Mouse (Mus musculus): ENCODE measurements around the gene Igsf11. TPM values are rescaled to one million over a fixed set of nuclear protein-coding genes. Genes with fewer than 3 reads are reported as not detected.

Gene Igsf11
- polyA plus RNA-seq, 1 experiment from 2014 or later = 2.5 TPM

DNA sequence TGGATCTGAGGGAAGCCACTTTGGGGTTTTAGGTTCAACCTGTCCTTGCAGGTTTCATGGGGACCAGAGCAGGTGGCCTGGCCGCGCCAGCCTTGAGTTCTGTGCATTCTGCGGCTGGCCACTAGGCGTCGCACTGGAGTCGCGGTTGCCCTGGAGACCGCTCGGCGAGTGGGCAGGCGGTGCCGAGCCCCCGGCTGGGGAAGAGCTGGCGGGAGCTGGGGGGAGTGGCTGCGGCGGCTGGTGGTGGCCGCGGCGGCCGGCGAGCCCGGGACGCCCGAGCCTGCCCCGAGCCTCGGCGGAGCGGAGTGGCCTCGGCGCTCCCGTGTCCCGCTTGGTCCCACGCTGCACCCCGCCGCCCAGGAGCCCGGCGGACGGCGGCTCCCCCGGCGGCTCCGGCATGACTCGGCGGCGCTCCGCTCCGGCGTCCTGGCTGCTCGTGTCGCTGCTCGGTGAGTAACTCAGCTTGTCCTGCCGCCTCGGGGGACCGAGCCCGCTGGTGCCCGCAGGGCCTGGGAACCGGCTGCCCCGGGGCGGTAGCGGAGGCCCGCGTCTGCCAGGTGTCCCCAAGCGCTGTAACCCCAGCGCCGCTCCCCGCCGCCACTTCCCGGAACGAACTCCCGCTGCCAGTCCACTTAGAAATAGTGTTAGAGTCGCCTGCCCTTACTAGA is 9.8 kb downstream of the Igsf11 start:
- H3K4me1 ChIP-seq (ENCODE audit: control insufficient read depth, insufficient read depth, low read length) = no peaks in the 10 kb centered on the region
- WGBS = under 1% methylated on average over 71 of the region's 71 CpGs
- DNase-seq = peak; percentile 94
- H3K36me3 ChIP-seq (ENCODE audit: control insufficient read depth, insufficient read depth, low read length) = no peaks in the 10 kb centered on the region
- H3K9me3 ChIP-seq (ENCODE audit: control insufficient read depth, low read length) = no peaks in the 10 kb centered on the region
- H3K27ac ChIP-seq (replicated peaks; ENCODE audit: low read depth, low read length) = peak overlapping the region; percentile 66
- ATAC-seq (ENCODE audit: low FRiP score, low TSS enrichment) = peak; percentile 96
- H3K4me2 ChIP-seq (ENCODE audit: low read length) = peak overlapping the region; percentile 90
- H3K9ac ChIP-seq (replicated peaks; ENCODE audit: low read length) = peak overlapping the region; percentile 70
- peak overlapping the region; percentile 74 for H3K4me3 ChIP-seq (replicated peaks; ENCODE audit: low read depth, low read length)
- H3K27me3 ChIP-seq (ENCODE audit: control insufficient read depth, insufficient read depth, low read length) = peaks cover 7% of the 10 kb centered on the region; the same call in 1 of the 2 replicates

GRCm38 (mm10) chr16:38903020-38903419 is 10.5 kb downstream of the Igsf11 start:
- 42% methylated on average over 4 of the region's 4 CpGs for WGBS
- Histone ChIP-seq H3K27me3 (ENCODE audit: control insufficient read depth, insufficient read depth, low read length) (peaks cover 7% of the 10 kb centered on the region; the same call in 1 of the 2 replicates), H3K9ac (replicated peaks; ENCODE audit: low read length) (no peak overlapping the region), H3K27ac (replicated peaks; ENCODE audit: low read depth, low read length) (no peak overlapping the region), H3K9me3 (ENCODE audit: control insufficient read depth, low read length) (no peaks in the 10 kb centered on the region), H3K4me1 (ENCODE audit: control insufficient read depth, insufficient read depth, low read length) (no peaks in the 10 kb centered on the region), H3K4me3 (replicated peaks; ENCODE audit: low read depth, low read length) (peak overlapping the region; percentile 74), H3K36me3 (ENCODE audit: control insufficient read depth, insufficient read depth, low read length) (no peaks in the 10 kb centered on the region), H3K4me2 (ENCODE audit: low read length) (peak overlapping the region; percentile 90)
- DNase-seq = peak; percentile 38
- no peak for ATAC-seq (ENCODE audit: low FRiP score, low TSS enrichment)

GRCm38 (mm10) chr16:38904202-38904601 is 11.7 kb downstream of the Igsf11 start:
- Histone ChIP-seq H3K27me3 (ENCODE audit: control insufficient read depth, insufficient read depth, low read length) (peaks cover 7% of the 10 kb centered on the region; the same call in 1 of the 2 replicates), H3K9ac (replicated peaks; ENCODE audit: low read length) (no peak overlapping the region), H3K4me1 (ENCODE audit: control insufficient read depth, insufficient read depth, low read length) (no peaks in the 10 kb centered on the region), H3K4me2 (ENCODE audit: low read length) (no peak overlapping the region; the same call in 1 of the 2 replicates), H3K36me3 (ENCODE audit: control insufficient read depth, insufficient read depth, low read length) (no peaks in the 10 kb centered on the region), H3K4me3 (replicated peaks; ENCODE audit: low read depth, low read length) (no peak overlapping the region), H3K27ac (replicated peaks; ENCODE audit: low read depth, low read length) (no peak overlapping the region), H3K9me3 (ENCODE audit: control insufficient read depth, low read length) (no peaks in the 10 kb centered on the region)
- ATAC-seq (ENCODE audit: low FRiP score, low TSS enrichment) = no peak
- WGBS = 68% methylated on average over 9 of the region's 9 CpGs
- no peak for DNase-seq

GRCm38 (mm10) chr16:38905911-38906310 is 13.4 kb downstream of the Igsf11 start:
- no peak overlapping the region for H3K4me3 ChIP-seq (replicated peaks; ENCODE audit: low read depth, low read length)
- WGBS = 60% methylated on average over 10 of the region's 10 CpGs
- ATAC-seq (ENCODE audit: low FRiP score, low TSS enrichment) = no peak
- H3K4me1 ChIP-seq (ENCODE audit: control insufficient read depth, insufficient read depth, low read length) = no peaks in the 10 kb centered on the region
- H3K9me3 ChIP-seq (ENCODE audit: control insufficient read depth, low read length) = no peaks in the 10 kb centered on the region
- peaks cover 7% of the 10 kb centered on the region; the same call in 1 of the 2 replicates for H3K27me3 ChIP-seq (ENCODE audit: control insufficient read depth, insufficient read depth, low read length)
- no peaks in the 10 kb centered on the region for H3K36me3 ChIP-seq (ENCODE audit: control insufficient read depth, insufficient read depth, low read length)
- H3K4me2 ChIP-seq (ENCODE audit: low read length) = no peak overlapping the region
- H3K27ac ChIP-seq (replicated peaks; ENCODE audit: low read depth, low read length) = no peak overlapping the region
- no peak for DNase-seq
- no peak overlapping the region for H3K9ac ChIP-seq (replicated peaks; ENCODE audit: low read length)

- no peak overlapping the region for H3K4me2 ChIP-seq (ENCODE audit: low read length)
- no peak overlapping the region for H3K4me3 ChIP-seq (replicated peaks; ENCODE audit: low read depth, low read length)
- H3K27me3 ChIP-seq (ENCODE audit: control insufficient read depth, insufficient read depth, low read length) = peaks cover 5% of the 10 kb centered on the region; the same call in 1 of the 2 replicates
- no peaks in the 10 kb centered on the region for H3K36me3 ChIP-seq (ENCODE audit: control insufficient read depth, insufficient read depth, low read length)
- ATAC-seq (ENCODE audit: low FRiP score, low TSS enrichment) = no peak
- H3K27ac ChIP-seq (replicated peaks; ENCODE audit: low read depth, low read length) = no peak overlapping the region
- no peak overlapping the region for H3K9ac ChIP-seq (replicated peaks; ENCODE audit: low read length)
- WGBS = 78% methylated on average over 9 of the region's 9 CpGs
- no peaks in the 10 kb centered on the region for H3K4me1 ChIP-seq (ENCODE audit: control insufficient read depth, insufficient read depth, low read length)
- no peaks in the 10 kb centered on the region for H3K9me3 ChIP-seq (ENCODE audit: control insufficient read depth, low read length)
- no peak for DNase-seq
Observed at GRCm38 (mm10) chr16:38908304-38908703, 15.8 kb downstream of the Igsf11 start.

- DNase-seq (no peak), ATAC-seq (ENCODE audit: low FRiP score, low TSS enrichment) (no peak)
- Histone ChIP-seq H3K27ac (replicated peaks; ENCODE audit: low read depth, low read length) (no peak overlapping the region), H3K9ac (replicated peaks; ENCODE audit: low read length) (no peak overlapping the region), H3K36me3 (ENCODE audit: control insufficient read depth, insufficient read depth, low read length) (no peaks in the 10 kb centered on the region), H3K9me3 (ENCODE audit: control insufficient read depth, low read length) (no peaks in the 10 kb centered on the region), H3K27me3 (ENCODE audit: control insufficient read depth, insufficient read depth, low read length) (no peaks in the 10 kb centered on the region), H3K4me2 (ENCODE audit: low read length) (no peak overlapping the region), H3K4me3 (replicated peaks; ENCODE audit: low read depth, low read length) (no peak overlapping the region), H3K4me1 (ENCODE audit: control insufficient read depth, insufficient read depth, low read length) (no peaks in the 10 kb centered on the region)
- 84% methylated on average over 12 of the region's 12 CpGs for WGBS
Observed at GRCm38 (mm10) chr16:38909506-38909905, 17.0 kb downstream of the Igsf11 start.

DNA sequence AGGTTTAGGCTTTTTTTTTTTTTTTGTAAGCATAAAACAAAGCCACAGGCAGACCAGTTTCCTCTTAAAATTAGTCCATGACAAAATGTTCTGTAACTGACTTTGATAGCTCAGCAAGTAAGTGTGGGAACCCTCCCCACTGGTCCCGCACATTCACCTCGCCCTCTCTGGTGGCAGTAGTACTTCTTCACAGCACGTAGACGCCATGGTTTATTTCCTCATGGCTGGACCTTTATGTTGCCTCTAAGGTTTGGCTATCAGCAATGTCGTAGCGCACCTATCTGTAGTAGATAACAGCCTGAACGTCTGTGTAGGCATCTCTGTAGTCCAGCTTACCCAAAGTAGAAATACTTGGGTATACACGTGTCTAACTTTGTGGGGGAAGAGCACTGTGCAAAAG is 17.6 kb downstream of the Igsf11 start:
- Histone ChIP-seq H3K9me3 (ENCODE audit: control insufficient read depth, low read length) (no peaks in the 10 kb centered on the region), H3K9ac (replicated peaks; ENCODE audit: low read length) (no peak overlapping the region), H3K4me3 (replicated peaks; ENCODE audit: low read depth, low read length) (no peak overlapping the region), H3K4me2 (ENCODE audit: low read length) (no peak overlapping the region), H3K27me3 (ENCODE audit: control insufficient read depth, insufficient read depth, low read length) (no peaks in the 10 kb centered on the region), H3K27ac (replicated peaks; ENCODE audit: low read depth, low read length) (no peak overlapping the region), H3K4me1 (ENCODE audit: control insufficient read depth, insufficient read depth, low read length) (no peaks in the 10 kb centered on the region), H3K36me3 (ENCODE audit: control insufficient read depth, insufficient read depth, low read length) (no peaks in the 10 kb centered on the region)
- DNase-seq (no peak), ATAC-seq (ENCODE audit: low FRiP score, low TSS enrichment) (no peak)
- 94% methylated on average over 8 of the region's 8 CpGs for WGBS

- Histone ChIP-seq H3K27me3 (ENCODE audit: control insufficient read depth, insufficient read depth, low read length) (no peaks in the 10 kb centered on the region), H3K4me1 (ENCODE audit: control insufficient read depth, insufficient read depth, low read length) (no peaks in the 10 kb centered on the region), H3K4me2 (ENCODE audit: low read length) (no peak overlapping the region), H3K27ac (replicated peaks; ENCODE audit: low read depth, low read length) (no peak overlapping the region), H3K36me3 (ENCODE audit: control insufficient read depth, insufficient read depth, low read length) (no peaks in the 10 kb centered on the region), H3K9ac (replicated peaks; ENCODE audit: low read length) (no peak overlapping the region), H3K4me3 (replicated peaks; ENCODE audit: low read depth, low read length) (no peak overlapping the region), H3K9me3 (ENCODE audit: control insufficient read depth, low read length) (no peaks in the 10 kb centered on the region)
- ATAC-seq (ENCODE audit: low FRiP score, low TSS enrichment) (no peak), DNase-seq (no peak)
- 89% methylated on average over 4 of the region's 4 CpGs for WGBS
Observed at GRCm38 (mm10) chr16:38915451-38915850, 23.0 kb downstream of the Igsf11 start.

DNA sequence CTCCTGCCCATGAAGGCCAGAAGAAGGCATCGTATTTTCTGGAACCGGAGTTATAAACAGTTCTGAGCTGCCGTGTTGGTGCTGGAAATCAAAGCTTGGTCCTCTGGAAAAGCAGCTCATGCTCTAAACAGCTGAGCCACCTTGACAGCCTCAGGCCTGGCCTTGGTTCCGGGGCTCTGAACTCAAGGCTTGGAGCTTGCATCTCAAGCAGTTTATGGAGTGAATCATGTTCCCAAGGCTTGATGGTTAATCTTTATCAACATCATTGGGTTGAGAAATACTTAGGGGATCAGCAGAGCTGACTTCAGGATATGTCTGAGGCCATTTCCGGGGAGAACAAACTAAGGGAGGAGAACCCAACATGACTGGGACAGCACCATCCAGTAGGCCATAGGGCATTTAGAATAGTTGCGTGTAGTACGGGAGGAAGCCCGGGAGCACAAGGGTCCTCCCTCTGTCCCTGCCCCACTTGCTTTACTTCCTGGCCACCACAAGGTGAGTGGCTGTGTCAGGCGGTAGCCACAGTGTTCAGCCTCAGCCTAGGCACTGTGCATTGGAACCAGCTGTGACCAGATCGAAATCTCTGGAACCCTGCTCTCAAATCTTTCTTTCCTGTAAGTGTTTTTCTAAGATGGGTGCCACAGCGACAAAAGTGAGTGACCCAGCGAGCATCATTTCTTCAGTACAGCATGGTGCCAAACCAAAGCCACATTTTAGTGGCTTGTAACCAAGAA is 23.7 kb downstream of the Igsf11 start:
- Histone ChIP-seq H3K4me2 (ENCODE audit: low read length) (no peak overlapping the region), H3K36me3 (ENCODE audit: control insufficient read depth, insufficient read depth, low read length) (no peaks in the 10 kb centered on the region), H3K27me3 (ENCODE audit: control insufficient read depth, insufficient read depth, low read length) (no peaks in the 10 kb centered on the region), H3K27ac (replicated peaks; ENCODE audit: low read depth, low read length) (no peak overlapping the region), H3K9ac (replicated peaks; ENCODE audit: low read length) (no peak overlapping the region), H3K9me3 (ENCODE audit: control insufficient read depth, low read length) (no peaks in the 10 kb centered on the region), H3K4me3 (replicated peaks; ENCODE audit: low read depth, low read length) (no peak overlapping the region), H3K4me1 (ENCODE audit: control insufficient read depth, insufficient read depth, low read length) (no peaks in the 10 kb centered on the region)
- ATAC-seq (ENCODE audit: low FRiP score, low TSS enrichment) (no peak), DNase-seq (no peak)
- WGBS = 96% methylated on average over 12 of the region's 12 CpGs

All from midbrain, embryonic 14.5 days (tissue).